Mouse (Mus musculus): ENCODE results near the gene Cryl1. TPM values are rescaled to one million over a fixed set of nuclear protein-coding genes. Genes with fewer than 3 reads are reported as not detected.

The Cryl1 gene
- 0.08 and 0.19 TPM in 2 replicates for polyA plus RNA-seq (2012)

DNA sequence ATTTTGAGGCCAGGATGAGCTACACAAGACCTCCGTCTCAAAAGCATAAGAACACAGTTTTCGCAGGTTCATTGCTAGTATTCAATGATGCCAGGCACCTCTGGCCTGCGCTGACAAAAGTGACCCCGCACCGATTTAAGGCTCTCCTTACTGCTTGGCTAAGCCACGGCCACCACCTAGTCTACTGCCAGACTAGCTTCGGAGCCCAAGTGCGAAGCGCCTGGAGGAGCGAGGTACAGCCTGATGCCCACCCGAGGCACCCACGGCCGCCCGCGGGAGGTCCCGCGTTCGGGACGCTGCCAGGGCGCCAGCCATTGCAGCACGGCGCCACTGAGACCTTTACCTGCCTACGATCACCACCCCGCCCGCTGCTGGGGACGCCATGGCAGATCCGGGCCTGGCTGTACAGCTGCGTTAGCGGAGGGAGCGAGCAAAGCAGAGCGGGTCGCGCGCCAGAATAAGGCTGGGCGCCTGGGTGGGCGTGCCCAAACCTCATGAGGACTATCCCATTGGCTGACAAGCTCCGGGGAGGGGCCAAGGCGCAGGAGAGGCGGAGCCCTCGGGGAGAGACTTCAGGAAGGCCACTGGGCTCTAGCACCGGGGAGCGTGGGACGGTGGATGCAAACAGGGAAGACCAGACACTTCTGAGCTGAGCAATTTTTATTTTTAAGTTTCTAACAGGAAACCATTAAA lies at the start of gene Cryl1:
Gene Cryl1 (minus strand): TSS at position 465 of the 693 bp plus-strand sequence.
- Histone ChIP-seq H3K36me3 (ENCODE audit: control insufficient read depth) (no peaks in the 10 kb centered on the region), H3K4me3 (replicated peaks) (peak within 1 kb of the TSS; percentile 78), H3K4me1 (ENCODE audit: control insufficient read depth) (peaks cover 33% of the 10 kb centered on the region), H3K27me3 (ENCODE audit: control insufficient read depth) (no peaks in the 10 kb centered on the region), H3K9me3 (ENCODE audit: control insufficient read depth, low read length) (no peaks in the 10 kb centered on the region; the same call in 1 of the 2 replicates)
- TF ChIP-seq GATA1 (IDR thresholded peaks at IDR 0.05; ENCODE audit: low read length): no peak
- TF ChIP-seq TAL1 (IDR thresholded peaks at IDR 0.05; ENCODE audit: low read length): no peak

DNA sequence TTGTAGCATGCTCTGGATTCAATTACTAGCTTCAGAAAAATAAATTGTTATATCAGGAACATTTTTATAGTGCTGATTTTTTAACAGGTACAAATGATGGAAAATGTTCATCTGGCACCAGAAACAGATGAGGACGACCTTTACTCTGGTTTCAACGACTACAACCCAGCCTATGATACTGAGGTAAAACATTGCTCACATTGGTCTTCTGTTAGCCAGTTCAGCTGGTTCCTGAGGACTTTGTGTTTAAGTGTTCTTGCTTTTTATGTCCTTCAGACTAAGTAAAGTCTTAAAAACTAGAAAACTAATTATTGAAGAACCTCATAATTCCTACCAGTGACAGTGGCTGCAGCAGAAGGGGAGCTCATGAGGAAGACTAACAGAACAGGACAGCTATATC lies 32.1 kb upstream of the Cryl1 start:
- Histone ChIP-seq H3K27me3 (ENCODE audit: control insufficient read depth) (0 out of 2 replicates have a peak, but pooled peaks cover 2% of the 10 kb centered on the region), H3K9me3 (ENCODE audit: control insufficient read depth, low read length) (no peaks in the 10 kb centered on the region), H3K36me3 (ENCODE audit: control insufficient read depth) (no peaks in the 10 kb centered on the region), H3K4me3 (replicated peaks) (no peak overlapping the region), H3K4me1 (ENCODE audit: control insufficient read depth) (no peaks in the 10 kb centered on the region)
- no peak for TF ChIP-seq TAL1 (IDR thresholded peaks at IDR 0.05; ENCODE audit: low read length)
- TF ChIP-seq GATA1 (IDR thresholded peaks at IDR 0.05; ENCODE audit: low read length): no peak

DNA sequence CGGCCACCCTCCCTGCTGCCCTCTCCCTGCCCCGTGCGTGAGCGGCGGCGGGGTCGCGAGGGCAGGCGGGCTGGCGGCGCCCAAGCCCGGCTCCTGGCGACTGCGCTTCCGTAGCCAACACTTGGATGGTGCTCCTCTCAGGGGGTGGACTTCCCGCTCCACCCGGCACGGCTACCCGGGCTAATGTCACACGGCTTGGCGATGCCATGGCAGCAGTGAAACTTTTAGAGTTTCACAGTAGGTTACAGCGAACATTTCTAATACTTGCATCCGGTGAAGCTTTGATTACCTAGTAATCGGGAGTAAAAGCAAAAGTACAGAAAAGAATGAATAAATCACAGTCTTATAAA lies 25.9 kb upstream of the Cryl1 start:
- TF ChIP-seq TAL1 (IDR thresholded peaks at IDR 0.05; ENCODE audit: low read length) (no peak), GATA1 (IDR thresholded peaks at IDR 0.05; ENCODE audit: low read length) (no peak)
- H3K27me3 ChIP-seq (ENCODE audit: control insufficient read depth): peaks cover 9% of the 10 kb centered on the region; the same call in 1 of the 2 replicates
- H3K4me1 ChIP-seq (ENCODE audit: control insufficient read depth): peaks cover 15% of the 10 kb centered on the region
- no peaks in the 10 kb centered on the region for H3K36me3 ChIP-seq (ENCODE audit: control insufficient read depth)
- peak overlapping the region; percentile 90 for H3K4me3 ChIP-seq (replicated peaks)
- H3K9me3 ChIP-seq (ENCODE audit: control insufficient read depth, low read length): no peaks in the 10 kb centered on the region

DNA sequence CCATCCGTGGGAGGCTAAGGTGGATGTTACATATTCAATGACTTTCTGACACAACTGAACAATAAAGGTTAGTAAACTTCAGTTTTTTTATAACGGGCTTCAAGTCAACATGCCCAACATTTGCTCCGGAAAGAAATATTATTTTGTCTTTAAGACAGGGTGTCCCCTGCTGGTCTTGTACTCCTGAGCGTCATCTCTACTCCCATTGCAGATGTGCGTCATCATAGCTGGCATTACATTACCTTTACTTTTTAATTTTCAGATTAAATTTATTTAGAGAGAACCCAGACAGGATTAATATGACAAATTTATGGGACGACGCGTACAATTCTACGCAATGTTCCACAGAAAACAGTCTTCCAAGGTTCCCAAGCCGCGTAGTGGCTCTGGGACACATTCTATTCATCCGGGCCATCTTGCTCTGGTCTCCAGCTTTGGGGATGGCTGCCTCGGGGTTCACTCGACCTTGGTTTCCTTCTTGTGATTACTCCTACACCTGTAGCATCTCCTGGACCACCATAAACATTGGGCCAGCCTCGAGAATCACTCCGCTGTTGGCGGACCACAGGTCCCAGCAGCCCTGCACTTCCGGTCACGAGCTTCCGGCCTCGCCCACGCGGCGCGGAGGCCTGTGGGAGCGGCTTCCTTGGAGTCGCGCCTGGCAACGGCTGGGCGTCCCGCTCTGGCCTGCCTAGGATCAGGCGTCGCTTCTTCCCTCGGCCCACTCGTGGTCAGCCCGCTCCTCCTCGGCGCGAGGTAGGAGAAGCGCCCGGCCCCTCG lies 25.3 kb upstream of the Cryl1 start, which contains the start of gene Ift88:
Gene Ift88 (plus strand): TSS at position 631 of the 780 bp plus-strand sequence.
- TF ChIP-seq GATA1 (IDR thresholded peaks at IDR 0.05; ENCODE audit: low read length) (no peak), TAL1 (IDR thresholded peaks at IDR 0.05; ENCODE audit: low read length) (no peak)
- H3K27me3 ChIP-seq (ENCODE audit: control insufficient read depth): peaks cover 9% of the 10 kb centered on the region; the same call in 1 of the 2 replicates
- no peaks in the 10 kb centered on the region for H3K36me3 ChIP-seq (ENCODE audit: control insufficient read depth)
- peak within 1 kb of the TSS; percentile 90 for H3K4me3 ChIP-seq (replicated peaks)
- H3K4me1 ChIP-seq (ENCODE audit: control insufficient read depth): peaks cover 15% of the 10 kb centered on the region
- H3K9me3 ChIP-seq (ENCODE audit: control insufficient read depth, low read length): no peaks in the 10 kb centered on the region

DNA sequence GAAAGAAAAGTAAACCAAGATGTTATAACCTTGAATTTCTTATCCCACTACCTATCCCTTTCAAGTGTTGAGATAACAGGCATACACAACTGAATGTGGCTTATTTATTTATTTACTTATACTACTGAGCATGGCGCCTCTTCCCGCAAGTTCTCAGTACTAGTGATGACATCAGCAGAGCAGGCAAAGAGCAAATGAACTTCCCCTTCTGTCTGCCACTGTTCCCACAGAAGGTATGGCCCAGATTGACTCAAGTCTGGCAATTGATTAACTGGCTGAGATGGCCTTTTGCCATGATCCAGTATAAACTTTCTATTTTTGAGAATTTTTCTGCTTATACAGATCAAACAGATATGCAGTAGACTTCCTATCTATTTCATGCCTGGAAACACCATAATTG lies 18.9 kb upstream of the Cryl1 start:
- no peak overlapping the region for H3K4me3 ChIP-seq (replicated peaks)
- no peaks in the 10 kb centered on the region for H3K4me1 ChIP-seq (ENCODE audit: control insufficient read depth)
- TF ChIP-seq TAL1 (IDR thresholded peaks at IDR 0.05; ENCODE audit: low read length) (no peak), GATA1 (IDR thresholded peaks at IDR 0.05; ENCODE audit: low read length) (no peak)
- no peaks in the 10 kb centered on the region for H3K36me3 ChIP-seq (ENCODE audit: control insufficient read depth)
- peaks cover 8% of the 10 kb centered on the region; the same call in 1 of the 2 replicates for H3K27me3 ChIP-seq (ENCODE audit: control insufficient read depth)
- H3K9me3 ChIP-seq (ENCODE audit: control insufficient read depth, low read length): no peaks in the 10 kb centered on the region

- TF ChIP-seq TAL1 (IDR thresholded peaks at IDR 0.05; ENCODE audit: low read length) (no peak), GATA1 (IDR thresholded peaks at IDR 0.05; ENCODE audit: low read length) (no peak)
- Histone ChIP-seq H3K27me3 (ENCODE audit: control insufficient read depth) (no peaks in the 10 kb centered on the region), H3K36me3 (ENCODE audit: control insufficient read depth) (no peaks in the 10 kb centered on the region), H3K4me1 (ENCODE audit: control insufficient read depth) (no peaks in the 10 kb centered on the region), H3K9me3 (ENCODE audit: control insufficient read depth, low read length) (no peaks in the 10 kb centered on the region), H3K4me3 (replicated peaks) (no peak overlapping the region)
Observed at GRCm38 (mm10) chr14:57412166-57412565, 13.8 kb upstream of the Cryl1 start.

DNA sequence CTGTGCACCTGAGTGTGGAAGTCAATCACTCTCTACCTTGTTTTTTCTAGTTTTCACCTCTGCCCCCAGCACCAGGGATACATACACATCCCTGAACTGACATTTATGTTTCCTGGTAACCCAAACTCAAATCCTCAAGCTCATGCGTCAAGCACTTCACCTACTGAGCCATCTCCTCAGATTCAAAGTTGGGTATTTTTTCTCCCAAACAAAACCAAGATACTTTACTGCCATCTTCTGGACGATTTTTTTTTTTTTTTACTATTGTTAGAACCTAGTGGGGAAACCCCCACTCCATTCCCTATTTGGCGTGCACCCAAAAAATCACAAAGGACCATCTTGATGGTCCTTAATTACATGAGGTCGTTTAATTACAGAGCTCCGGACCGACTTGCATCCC lies 10.8 kb upstream of the Cryl1 start:
- H3K27me3 ChIP-seq (ENCODE audit: control insufficient read depth): no peaks in the 10 kb centered on the region
- H3K4me3 ChIP-seq (replicated peaks): no peak overlapping the region
- no peak for TF ChIP-seq TAL1 (IDR thresholded peaks at IDR 0.05; ENCODE audit: low read length)
- H3K4me1 ChIP-seq (ENCODE audit: control insufficient read depth): peaks cover 2% of the 10 kb centered on the region; the same call in 1 of the 2 replicates
- H3K9me3 ChIP-seq (ENCODE audit: control insufficient read depth, low read length): no peaks in the 10 kb centered on the region
- H3K36me3 ChIP-seq (ENCODE audit: control insufficient read depth): no peaks in the 10 kb centered on the region

- Histone ChIP-seq H3K9me3 (ENCODE audit: control insufficient read depth, low read length) (no peaks in the 10 kb centered on the region), H3K27me3 (ENCODE audit: control insufficient read depth) (no peaks in the 10 kb centered on the region), H3K36me3 (ENCODE audit: control insufficient read depth) (no peaks in the 10 kb centered on the region), H3K4me1 (ENCODE audit: control insufficient read depth) (peaks cover 11% of the 10 kb centered on the region), H3K4me3 (replicated peaks) (no peak overlapping the region)
- TF ChIP-seq GATA1 (IDR thresholded peaks at IDR 0.05; ENCODE audit: low read length) (no peak), TAL1 (IDR thresholded peaks at IDR 0.05; ENCODE audit: low read length) (no peak)
Observed at GRCm38 (mm10) chr14:57408100-57408499, 9.8 kb upstream of the Cryl1 start.

Data from erythroblast, embryonic 14.5 days (primary cell).